Mouse (Mus musculus) cerebellum, adult 2 months (tissue): ENCODE measurements around the gene Podnl1. TPM values are rescaled to one million over a fixed set of nuclear protein-coding genes. Genes with fewer than 3 reads are reported as not detected.

Source experiments
- DNase-seq, 2 experiments: peaks; one replicate each; pipeline ENCODE4 v3.0.0; 2021
- H3K27ac ChIP-seq: fragments of 200-500 bp; 2 replicates; pipeline ENCODE4 v1.5.1; 2012; ENCODE audit warnings: low read length, control low read depth, inconsistent platforms; ENCODE audit not compliant: insufficient read depth
- H3K27me3 ChIP-seq: fragments of 200-500 bp; 2 replicates; pipeline ENCODE4 v1.6.1; 2012; ENCODE audit warnings: inconsistent platforms, mild to moderate bottlenecking, low read length, moderate library complexity; ENCODE audit not compliant: control insufficient read depth, insufficient read depth
- H3K4me1 ChIP-seq: fragments of 200-500 bp; 2 replicates; pipeline ENCODE4 v1.6.1; 2011; ENCODE audit warnings: low read length; ENCODE audit not compliant: control insufficient read depth, insufficient read depth
- H3K4me3 ChIP-seq: fragments of 200-500 bp; replicated peaks from 2 replicates; pipeline ENCODE3; 2011; ENCODE audit warnings: mild to moderate bottlenecking, low read depth, low read length, control low read depth; ENCODE audit not compliant: insufficient read depth
- CTCF ChIP-seq: fragments of 200-500 bp; IDR thresholded peaks from 2 replicates; pipeline ENCODE4 v1.5.1; 2011; ENCODE audit warnings: low read depth, mild to moderate bottlenecking, control low read depth, low read length, moderate library complexity, borderline replicate concordance; ENCODE audit not compliant: insufficient read depth
- POLR2A ChIP-seq: fragments of 200-500 bp; IDR thresholded peaks from 2 replicates; pipeline ENCODE4 v1.6.1; 2011; ENCODE audit warnings: low read length, control low read depth, borderline replicate concordance; ENCODE audit not compliant: insufficient read depth
- WGBS: fragments of 180-500 bp; shearing (Covaris S2); methylation state at CpG from one replicate; pipeline ENCODE4 v1.1.7; 2018; 5-methylcytosine and 5-hydroxymethylcytosine counted together
- polyA plus RNA-seq: library from polyadenylated mRNA; depleted of rRNA; stranded (reverse); fragments of >200 nt; gene quantifications from 2 replicates; pipeline ENCODE4 v1.2.3, GENCODE M21; 2012; rRNA removed

The Podnl1 gene
- 0.14 and 0.20 TPM in 2 replicates for polyA plus RNA-seq

DNA sequence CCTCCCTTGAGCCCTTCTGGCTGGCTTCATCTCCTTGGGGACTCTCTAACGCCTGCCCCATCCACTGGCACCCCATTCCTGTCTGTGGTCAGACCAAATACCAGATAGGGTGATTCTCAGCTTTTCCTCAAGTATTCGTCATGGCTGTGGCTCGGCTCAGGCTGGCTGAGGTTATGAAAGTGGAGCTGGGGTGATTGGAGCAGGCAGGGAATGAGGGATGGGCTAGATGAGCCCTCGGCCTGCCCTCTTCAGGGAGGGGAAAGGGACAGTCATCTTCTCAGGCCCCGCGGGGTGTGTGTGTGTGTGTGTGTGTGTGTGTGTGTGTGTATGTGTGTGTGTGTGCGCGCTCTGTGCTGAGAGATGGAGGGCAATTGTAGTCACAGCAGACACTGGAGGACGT lies at the start of gene Podnl1:
Podnl1 (plus strand) TSS at position 334 of the 400 bp plus-strand sequence.
- TF ChIP-seq CTCF, result no peak
- no peak for TF ChIP-seq POLR2A
- WGBS, result 67% methylated on average over 9 of the region's 9 CpGs
- no peak within 1 kb of the TSS for H3K4me3 ChIP-seq

DNA sequence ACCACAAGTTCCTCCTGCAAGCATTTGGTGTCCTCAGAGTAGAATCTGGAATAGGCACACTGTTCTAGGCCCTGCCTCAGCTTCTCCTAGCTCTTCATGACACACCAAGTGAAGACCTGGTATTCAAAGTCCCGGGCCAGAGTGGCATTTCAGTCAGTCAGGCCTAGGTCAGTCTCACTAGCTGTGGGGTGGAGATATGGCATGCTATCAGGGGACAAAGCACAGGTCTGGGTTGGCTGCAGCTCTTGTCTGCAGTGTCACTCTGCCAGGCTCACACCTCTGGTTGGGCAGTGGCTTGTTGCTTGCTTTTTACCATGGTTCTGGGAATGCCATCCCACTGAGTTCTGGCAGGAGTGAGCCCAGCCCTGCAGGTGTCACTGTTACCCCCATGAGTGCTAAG lies 49.4 kb upstream of the Podnl1 start:
- no peak overlapping the region for H3K4me3 ChIP-seq
- WGBS, result 94% methylated on average over 1 of the region's 1 CpGs
- H3K27ac ChIP-seq, result no peak overlapping the region
- H3K27me3 ChIP-seq, result no peaks in the 10 kb centered on the region
- TF ChIP-seq POLR2A (no peak), CTCF (no peak)
- peak in 1 of 2 experiments; percentile 6 for DNase-seq
- peaks cover 13% of the 10 kb centered on the region for H3K4me1 ChIP-seq

More for the DNA sequence above, at the start of gene Podnl1:
- Histone ChIP-seq H3K27me3 (no peaks in the 10 kb centered on the region), H3K27ac (no peak within 1 kb of the TSS), H3K4me1 (peaks cover 4% of the 10 kb centered on the region; the same call in 1 of the 2 replicates)
- no peak for DNase-seq

DNA sequence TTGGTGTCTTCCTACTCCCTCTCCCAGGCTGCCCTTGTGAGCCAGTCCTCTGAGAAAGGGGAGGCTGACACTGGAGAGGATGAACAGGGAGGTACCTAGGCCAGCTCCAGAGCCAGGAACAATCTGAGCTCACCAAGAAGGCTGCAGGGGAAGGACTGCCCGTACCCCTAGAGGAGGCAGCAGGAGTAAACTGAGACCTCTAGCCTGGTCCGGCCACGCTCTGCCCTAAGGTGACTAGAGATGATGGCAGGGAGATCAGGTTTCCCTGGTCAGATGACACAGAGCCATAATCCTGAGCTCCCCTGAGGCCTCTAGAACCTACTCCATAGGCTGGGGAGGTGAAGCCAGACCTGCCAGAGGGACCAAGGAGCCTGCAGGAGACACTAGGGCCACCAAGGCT lies 48.9 kb upstream of the Podnl1 start:
- Histone ChIP-seq H3K27me3 (no peaks in the 10 kb centered on the region), H3K27ac (no peak overlapping the region), H3K4me1 (peaks cover 12% of the 10 kb centered on the region), H3K4me3 (no peak overlapping the region)
- peak in 1 of 2 experiments; percentile 5 for DNase-seq
- 86% methylated on average over 3 of the region's 3 CpGs for WGBS
- no peak for TF ChIP-seq POLR2A
- TF ChIP-seq CTCF, result no peak

DNA sequence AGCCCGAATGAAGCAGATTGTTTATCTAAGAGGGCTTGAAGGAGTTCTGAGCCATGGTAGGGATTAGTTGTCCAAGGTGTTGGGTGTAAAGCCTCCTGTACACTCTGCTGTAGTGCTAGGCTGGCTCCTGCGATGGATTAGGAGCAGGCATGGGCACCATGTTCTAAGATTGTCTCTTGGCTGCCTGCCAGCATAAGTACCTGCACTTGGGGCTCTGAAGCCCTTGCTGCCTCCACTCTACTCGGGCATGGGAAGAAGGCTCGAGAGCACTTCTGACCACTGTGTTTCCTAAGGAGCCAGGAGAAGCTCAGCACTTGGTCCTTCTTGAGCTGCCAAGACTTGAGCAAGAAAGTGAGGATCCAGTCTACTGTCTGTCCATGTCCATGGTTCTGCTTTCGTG lies 46.6 kb upstream of the Podnl1 start:
- Histone ChIP-seq H3K27ac (no peak overlapping the region), H3K27me3 (no peaks in the 10 kb centered on the region), H3K4me1 (no peaks in the 10 kb centered on the region), H3K4me3 (no peak overlapping the region)
- peak in 1 of 2 experiments; percentile 11 for DNase-seq
- WGBS, result 85% methylated on average over 5 of the region's 5 CpGs
- no peak for TF ChIP-seq POLR2A
- no peak for TF ChIP-seq CTCF

DNA sequence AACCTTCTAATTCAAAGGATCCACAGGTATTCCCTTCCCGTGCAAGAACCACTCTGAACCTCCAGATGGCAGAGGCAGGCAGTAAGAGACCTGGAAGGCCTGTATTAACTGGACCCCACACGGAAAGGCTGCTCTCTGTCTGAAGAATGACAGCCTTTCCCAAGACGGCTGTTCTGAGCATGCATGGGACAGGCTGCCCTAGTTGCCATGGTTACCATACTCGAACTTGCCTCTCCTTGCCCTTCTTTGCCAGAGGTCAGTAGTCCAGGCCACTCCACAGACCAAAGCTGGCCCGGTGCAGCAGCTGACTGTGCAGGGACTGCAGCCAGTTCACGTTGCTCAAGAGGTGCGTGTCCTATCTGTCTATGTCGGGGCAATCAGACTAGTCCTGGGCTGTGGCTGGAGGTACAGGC lies 42.0 kb upstream of the Podnl1 start:
- H3K4me1 ChIP-seq, result no peaks in the 10 kb centered on the region
- H3K27ac ChIP-seq, result no peak overlapping the region
- no peaks in the 10 kb centered on the region for H3K27me3 ChIP-seq
- no peak overlapping the region for H3K4me3 ChIP-seq
- no peak for DNase-seq
- WGBS, result 33% methylated on average over 8 of the region's 8 CpGs
- TF ChIP-seq POLR2A, result no peak
- TF ChIP-seq CTCF, result 0 out of 2 replicates have a peak, but pooled peaks have one; percentile 26

DNA sequence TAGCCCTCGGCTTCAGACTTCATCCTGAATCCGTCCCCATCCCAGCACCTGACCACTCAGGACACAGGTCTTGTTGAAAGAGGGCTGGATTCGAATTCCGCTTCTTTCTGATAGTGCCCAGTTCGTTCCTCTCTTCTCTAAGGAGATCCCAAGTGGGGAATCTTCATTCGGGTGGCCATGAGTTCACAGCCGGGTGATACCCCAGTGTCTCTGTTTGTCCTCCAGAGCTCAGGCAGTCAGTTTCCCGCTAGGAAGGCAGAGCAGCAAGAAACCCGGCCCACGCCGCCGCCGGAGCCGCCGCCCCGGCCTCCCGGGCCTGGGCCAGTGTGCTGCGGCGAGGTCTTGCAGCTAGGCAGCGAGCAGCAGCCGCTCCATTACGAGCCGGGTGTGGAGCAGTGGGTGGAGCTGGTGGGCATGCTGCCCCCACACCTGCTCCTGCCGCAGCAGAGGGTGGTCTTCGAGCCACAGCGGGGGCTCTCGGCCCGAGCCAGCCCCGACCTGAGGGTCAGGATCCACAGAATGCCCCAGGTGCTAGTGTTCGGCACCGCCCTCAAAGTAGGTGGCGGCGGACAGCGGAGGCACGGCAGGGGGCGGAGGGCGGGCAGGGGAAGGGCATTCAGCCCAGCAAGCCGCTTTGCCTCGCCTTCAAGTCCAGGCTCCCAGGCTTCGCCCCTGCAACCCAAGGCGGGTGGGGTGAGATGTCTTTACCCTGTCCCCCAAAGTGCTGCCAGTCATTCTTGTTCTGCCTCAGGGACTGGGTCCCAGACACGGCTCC lies 41.3 kb upstream of the Podnl1 start:
- Histone ChIP-seq H3K4me3 (no peak overlapping the region), H3K4me1 (no peaks in the 10 kb centered on the region), H3K27ac (no peak overlapping the region), H3K27me3 (no peaks in the 10 kb centered on the region)
- WGBS, result 49% methylated on average over 42 of the region's 42 CpGs
- no peak for DNase-seq
- TF ChIP-seq POLR2A, result no peak
- TF ChIP-seq CTCF, result no peak

DNA sequence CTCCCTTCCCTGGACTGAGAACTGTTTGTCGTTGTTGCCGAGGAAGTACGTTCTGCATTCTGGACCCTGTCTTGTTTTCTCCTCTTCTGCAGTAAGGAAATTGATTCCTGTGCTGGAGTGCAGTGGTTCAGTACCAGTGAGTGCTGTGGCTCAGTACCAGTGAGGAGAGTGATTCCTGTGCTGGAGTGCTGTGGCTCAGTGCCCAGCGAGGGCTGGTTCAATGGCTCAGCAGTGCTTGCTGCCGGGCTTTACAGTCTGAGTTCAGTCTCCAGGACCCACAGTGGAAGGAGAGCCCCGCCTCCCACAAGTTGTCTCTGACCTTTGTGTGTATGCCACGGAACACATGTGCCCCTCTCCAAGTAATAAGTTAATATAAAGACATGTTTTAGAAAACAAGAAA lies 38.6 kb upstream of the Podnl1 start:
- no peaks in the 10 kb centered on the region for H3K4me1 ChIP-seq
- 78% methylated on average over 7 of the region's 7 CpGs for WGBS
- H3K27ac ChIP-seq, result no peak overlapping the region
- no peak for DNase-seq
- TF ChIP-seq POLR2A (no peak), CTCF (no peak)
- H3K4me3 ChIP-seq, result no peak overlapping the region
- H3K27me3 ChIP-seq, result no peaks in the 10 kb centered on the region

DNA sequence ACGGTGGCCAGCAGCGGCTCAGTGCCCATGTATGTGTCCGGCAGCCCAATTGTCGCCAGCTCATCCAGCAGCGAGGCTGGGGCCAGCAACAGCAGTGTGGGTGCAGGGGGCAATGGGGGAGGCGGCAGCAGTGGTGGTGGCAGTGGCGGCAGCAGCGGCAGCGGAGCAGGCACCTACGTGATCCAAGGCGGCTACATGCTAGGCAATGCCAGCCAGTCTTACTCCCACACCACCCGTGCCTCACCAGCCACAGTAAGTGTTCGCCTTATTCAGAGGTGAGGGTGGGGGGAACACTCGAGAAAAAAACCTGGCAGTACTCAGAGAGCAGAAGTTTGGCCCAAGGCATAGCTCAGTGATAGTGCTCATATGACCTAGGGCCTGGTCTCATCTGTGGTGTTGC lies 38.0 kb upstream of the Podnl1 start:
- H3K4me3 ChIP-seq, result no peak overlapping the region
- no peak for DNase-seq
- TF ChIP-seq POLR2A (no peak), CTCF (no peak)
- no peaks in the 10 kb centered on the region for H3K4me1 ChIP-seq
- H3K27ac ChIP-seq, result no peak overlapping the region
- WGBS, result 88% methylated on average over 14 of the region's 14 CpGs
- no peaks in the 10 kb centered on the region for H3K27me3 ChIP-seq
